Mouse (Mus musculus): ENCODE measurements around the gene Chst5.
A peak's percentile ranks its signal among the peaks of the same experiment; 100 is the strongest.

Gene Chst5

DNA sequence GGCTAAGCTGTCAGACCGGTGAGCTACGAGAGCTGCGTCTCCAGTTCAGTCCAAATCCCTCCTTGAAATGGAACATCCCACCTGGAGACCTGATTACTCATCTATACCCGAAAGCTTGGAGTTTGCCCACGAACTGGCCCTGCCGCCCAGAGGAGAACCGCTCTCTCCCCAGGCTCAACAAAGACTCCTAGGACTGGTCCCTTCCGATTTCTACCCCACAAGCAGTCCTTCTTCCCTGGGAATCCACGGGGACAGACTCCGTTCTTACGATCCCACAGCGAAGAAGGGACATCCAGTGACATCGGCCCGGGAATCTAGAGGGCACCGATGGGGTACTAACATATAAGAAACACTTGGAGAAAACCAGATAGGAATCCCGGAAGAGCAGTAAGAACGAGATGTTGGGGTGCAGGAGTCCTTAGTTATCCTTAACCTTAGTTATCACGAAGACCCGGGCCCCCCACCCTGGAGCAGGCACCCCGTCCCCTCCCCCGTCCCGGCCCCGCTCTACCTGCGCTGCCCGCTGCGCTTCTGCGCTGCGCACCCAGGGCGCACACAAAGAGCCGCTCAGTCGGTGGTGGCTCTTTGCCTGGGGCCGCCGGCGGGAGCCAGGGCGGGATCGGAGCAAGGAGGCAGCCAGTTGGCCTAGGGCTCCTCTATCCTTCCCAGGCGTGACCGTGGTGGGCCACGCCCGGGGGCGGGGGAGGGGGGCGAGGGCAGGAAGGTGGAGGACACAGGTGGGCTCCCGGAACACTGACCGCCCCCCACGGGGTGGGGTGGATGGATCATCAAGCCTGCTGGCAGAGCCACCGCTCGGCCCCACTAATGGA is at the start of gene Chst5:
Gene Chst5 (minus strand): TSS at position 827 of the 830 bp plus-strand sequence.
- Histone ChIP-seq H3K27me3 (ENCODE audit: control insufficient read depth, insufficient read depth, low read length, poor library complexity, severe bottlenecking) (no peaks in the 10 kb centered on the region; the same call in 1 of the 2 replicates), H3K36me3 (ENCODE audit: control insufficient read depth, insufficient read depth, low read length, poor library complexity, severe bottlenecking) (no peaks in the 10 kb centered on the region)
- no peak for DNase-seq (ENCODE audit: low read depth, low spot score)

DNA sequence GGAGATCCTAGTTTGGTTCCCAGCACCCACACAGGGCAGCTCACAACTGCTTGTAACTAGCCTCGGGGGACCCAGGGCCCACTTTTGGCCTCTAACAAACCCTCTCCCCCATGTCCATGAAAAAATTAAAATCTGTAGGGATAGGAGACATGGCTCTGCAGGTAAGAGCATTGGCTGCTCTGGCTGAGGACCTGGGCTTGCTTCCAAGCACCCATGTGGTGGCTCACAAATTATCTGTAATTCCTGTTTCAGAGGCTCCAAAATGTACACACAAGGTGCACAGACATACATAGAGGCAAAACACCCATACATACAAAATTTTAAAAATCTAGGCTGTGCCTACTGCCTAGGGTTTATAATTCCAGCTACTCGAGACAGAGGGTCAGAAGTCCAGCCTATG is 47.0 kb upstream of the Chst5 start:
- peaks cover 9% of the 10 kb centered on the region; the same call in 1 of the 2 replicates for H3K36me3 ChIP-seq (ENCODE audit: control insufficient read depth, insufficient read depth, low read length, poor library complexity, severe bottlenecking)
- no peaks in the 10 kb centered on the region for H3K27me3 ChIP-seq (ENCODE audit: control insufficient read depth, insufficient read depth, low read length, poor library complexity, severe bottlenecking)
- DNase-seq (ENCODE audit: low read depth, low spot score), result no peak

DNA sequence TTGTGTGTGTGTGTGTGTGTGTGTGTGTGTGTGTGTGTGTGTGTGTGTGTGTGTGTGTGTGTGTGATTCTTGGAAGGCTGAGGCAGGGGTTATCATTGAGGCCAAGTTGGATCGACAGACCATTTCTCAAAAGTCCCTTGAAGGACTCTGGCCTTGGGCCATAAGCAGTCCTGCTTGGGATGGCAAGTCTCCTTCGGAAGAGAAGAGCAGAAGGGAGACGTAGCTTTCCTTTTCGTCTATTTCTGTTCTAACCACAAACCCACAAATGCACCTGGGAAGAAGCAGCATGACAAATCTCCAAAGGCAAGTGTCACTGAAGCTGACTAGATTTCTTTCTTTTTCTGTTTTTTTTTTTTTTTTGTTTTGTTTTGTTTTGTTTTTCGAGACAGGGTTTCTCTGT is 45.6 kb upstream of the Chst5 start:
- Histone ChIP-seq H3K27me3 (ENCODE audit: control insufficient read depth, insufficient read depth, low read length, poor library complexity, severe bottlenecking) (no peaks in the 10 kb centered on the region), H3K36me3 (ENCODE audit: control insufficient read depth, insufficient read depth, low read length, poor library complexity, severe bottlenecking) (peaks cover 9% of the 10 kb centered on the region; the same call in 1 of the 2 replicates)
- DNase-seq (ENCODE audit: low read depth, low spot score), result no peak

DNA sequence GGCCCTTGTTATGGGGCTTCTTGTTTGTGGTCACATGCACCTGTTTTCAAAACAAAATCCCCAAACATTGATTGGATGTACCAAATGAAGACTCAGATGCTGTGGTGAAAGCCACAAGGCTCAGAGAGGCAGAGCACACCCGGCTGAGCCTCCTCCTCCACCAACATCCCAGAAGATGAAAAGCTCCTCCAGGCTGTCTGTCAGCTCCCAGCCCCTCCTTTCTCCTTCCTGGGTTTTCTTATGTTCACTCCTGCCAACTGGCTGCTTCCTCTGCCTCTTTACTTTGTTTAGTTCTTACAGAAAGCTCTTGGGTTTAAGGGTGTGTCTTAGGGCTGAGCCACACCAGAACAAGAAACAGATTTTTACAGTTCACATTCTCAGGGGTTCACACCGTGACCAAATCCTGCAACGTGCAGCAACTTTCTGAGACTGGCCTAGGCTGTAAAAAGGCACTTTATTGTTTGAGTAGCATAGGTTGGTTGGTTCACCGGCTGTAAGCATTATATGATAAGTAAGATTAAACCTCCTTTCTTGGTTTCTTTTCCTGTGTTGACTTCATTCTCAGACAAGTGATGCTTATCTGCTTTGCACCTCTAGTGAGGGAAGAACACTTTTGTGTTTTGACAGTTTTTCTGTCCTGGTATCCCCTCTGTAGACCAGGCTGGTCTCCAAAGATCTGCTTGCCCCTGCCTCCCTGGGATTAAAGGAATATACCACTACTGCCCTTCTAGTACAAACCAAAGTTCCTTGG is 44.8 kb upstream of the Chst5 start:
- DNase-seq (ENCODE audit: low read depth, low spot score), result no peak
- H3K27me3 ChIP-seq (ENCODE audit: control insufficient read depth, insufficient read depth, low read length, poor library complexity, severe bottlenecking), result no peaks in the 10 kb centered on the region

DNA sequence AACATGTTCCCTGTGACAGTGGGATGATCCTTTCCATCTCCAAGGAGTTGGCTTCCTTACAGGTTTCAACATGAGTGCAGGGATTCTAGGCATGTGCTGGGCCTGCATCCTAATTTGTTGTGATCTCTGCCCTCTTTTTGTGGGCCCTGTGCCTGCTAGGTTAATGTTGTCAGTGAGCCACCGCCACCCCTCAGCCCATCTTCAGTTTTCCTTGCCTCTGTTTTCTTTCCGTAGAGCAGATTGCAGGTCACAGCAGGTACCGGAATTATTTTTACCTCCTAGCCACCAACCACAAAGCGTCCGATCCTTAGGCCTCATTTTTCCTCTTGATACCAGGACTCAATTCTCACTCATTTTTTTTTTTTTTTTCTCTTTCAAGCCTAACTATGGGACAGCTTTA is 41.7 kb upstream of the Chst5 start:
- peaks cover 7% of the 10 kb centered on the region; the same call in 1 of the 2 replicates for H3K36me3 ChIP-seq (ENCODE audit: control insufficient read depth, insufficient read depth, low read length, poor library complexity, severe bottlenecking)

More for the DNA sequence above, 44.8 kb upstream of the Chst5 start:
- H3K36me3 ChIP-seq (ENCODE audit: control insufficient read depth, insufficient read depth, low read length, poor library complexity, severe bottlenecking), result peaks cover 9% of the 10 kb centered on the region; the same call in 1 of the 2 replicates

DNA sequence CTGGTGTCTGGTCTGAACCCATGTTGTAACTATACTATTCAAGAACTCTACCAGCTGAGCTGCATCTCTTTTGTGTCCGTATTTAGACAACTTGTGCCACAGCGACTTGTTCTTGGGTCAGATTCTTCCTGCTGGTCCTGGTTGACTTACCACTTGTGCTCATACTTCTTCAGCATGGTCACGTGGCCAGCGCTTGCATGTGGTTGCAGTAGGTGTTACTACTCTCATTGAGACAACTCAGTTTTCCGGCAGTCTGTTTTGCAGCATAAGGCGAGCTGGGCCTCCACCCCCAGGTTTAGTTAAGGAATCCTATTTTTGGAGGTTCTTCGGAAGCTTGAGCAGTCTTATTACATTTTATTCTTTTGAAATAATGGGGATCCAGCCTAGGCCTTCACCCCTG is 41.1 kb upstream of the Chst5 start:
- no peaks in the 10 kb centered on the region for H3K27me3 ChIP-seq (ENCODE audit: control insufficient read depth, insufficient read depth, low read length, poor library complexity, severe bottlenecking)
- H3K36me3 ChIP-seq (ENCODE audit: control insufficient read depth, insufficient read depth, low read length, poor library complexity, severe bottlenecking), result peaks cover 7% of the 10 kb centered on the region; the same call in 1 of the 2 replicates
- DNase-seq (ENCODE audit: low read depth, low spot score), result peak; percentile 63

More for the DNA sequence above, 41.7 kb upstream of the Chst5 start:
- DNase-seq (ENCODE audit: low read depth, low spot score), result no peak
- no peaks in the 10 kb centered on the region for H3K27me3 ChIP-seq (ENCODE audit: control insufficient read depth, insufficient read depth, low read length, poor library complexity, severe bottlenecking)

DNA sequence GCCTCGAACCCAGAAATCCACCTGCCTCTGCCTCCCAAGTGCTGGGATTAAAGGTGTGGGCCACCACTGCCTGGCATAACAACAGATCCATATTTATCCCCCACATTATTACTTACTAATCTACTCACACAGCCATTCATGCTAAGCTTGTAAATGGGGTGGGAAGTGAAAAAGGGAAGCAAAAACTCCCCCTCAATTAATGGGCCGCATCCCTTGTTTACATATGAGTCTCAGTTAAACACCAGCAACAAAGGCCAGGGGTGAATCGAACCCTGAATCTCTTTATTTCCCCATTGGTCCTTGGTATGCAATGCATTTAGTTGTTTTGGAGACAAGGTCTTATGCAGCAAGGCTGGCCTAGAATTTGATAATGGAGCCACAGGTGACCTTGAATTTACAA is 40.6 kb upstream of the Chst5 start:
- peak; percentile 57 for DNase-seq (ENCODE audit: low read depth, low spot score)
- H3K36me3 ChIP-seq (ENCODE audit: control insufficient read depth, insufficient read depth, low read length, poor library complexity, severe bottlenecking), result peaks cover 7% of the 10 kb centered on the region; the same call in 1 of the 2 replicates
- no peaks in the 10 kb centered on the region for H3K27me3 ChIP-seq (ENCODE audit: control insufficient read depth, insufficient read depth, low read length, poor library complexity, severe bottlenecking)

DNA sequence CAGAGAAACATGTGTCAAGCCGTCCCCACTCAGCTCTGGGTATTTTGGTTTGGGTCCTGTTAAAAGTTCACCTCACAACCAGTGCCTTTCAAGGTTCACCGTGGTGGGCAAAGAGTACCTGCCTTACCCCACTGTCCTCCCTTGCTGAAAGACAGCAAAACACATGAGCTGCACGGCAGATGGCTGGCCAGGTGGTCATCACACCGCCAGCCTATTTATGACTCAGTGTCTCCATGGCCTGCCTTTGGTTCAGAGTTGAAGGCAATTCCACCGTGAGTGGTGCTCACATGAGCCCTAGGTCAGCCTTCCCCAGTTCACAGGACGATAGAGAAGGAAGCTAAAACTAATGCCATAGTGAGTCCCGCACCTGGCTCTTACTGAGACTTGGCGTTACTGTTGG is 37.7 kb upstream of the Chst5 start:
- no peak for DNase-seq (ENCODE audit: low read depth, low spot score)
- Histone ChIP-seq H3K27me3 (ENCODE audit: control insufficient read depth, insufficient read depth, low read length, poor library complexity, severe bottlenecking) (no peaks in the 10 kb centered on the region), H3K36me3 (ENCODE audit: control insufficient read depth, insufficient read depth, low read length, poor library complexity, severe bottlenecking) (no peaks in the 10 kb centered on the region; the same call in 1 of the 2 replicates)

DNA sequence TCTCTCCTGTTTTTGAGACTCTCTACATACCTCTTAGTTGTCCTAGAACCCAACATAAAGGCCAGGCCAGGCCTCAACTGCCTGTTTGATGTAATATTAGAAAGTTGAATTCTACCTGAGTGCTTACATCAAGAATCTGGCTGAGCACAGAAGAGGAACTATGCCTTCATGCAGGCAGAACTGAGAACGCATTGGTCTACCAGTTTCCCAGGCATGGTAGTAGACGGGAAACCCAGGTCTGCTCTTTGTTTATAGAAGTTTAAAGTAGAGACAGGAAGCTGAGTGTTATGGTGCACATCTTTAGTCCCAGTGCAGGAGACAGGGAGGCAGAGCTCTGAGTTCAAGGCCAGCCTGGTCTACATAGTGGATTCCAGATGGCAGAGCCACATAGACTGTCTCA is 36.9 kb upstream of the Chst5 start:
- no peaks in the 10 kb centered on the region; the same call in none of the 2 replicates for H3K36me3 ChIP-seq (ENCODE audit: control insufficient read depth, insufficient read depth, low read length, poor library complexity, severe bottlenecking)
- peak; percentile 69 for DNase-seq (ENCODE audit: low read depth, low spot score)

DNA sequence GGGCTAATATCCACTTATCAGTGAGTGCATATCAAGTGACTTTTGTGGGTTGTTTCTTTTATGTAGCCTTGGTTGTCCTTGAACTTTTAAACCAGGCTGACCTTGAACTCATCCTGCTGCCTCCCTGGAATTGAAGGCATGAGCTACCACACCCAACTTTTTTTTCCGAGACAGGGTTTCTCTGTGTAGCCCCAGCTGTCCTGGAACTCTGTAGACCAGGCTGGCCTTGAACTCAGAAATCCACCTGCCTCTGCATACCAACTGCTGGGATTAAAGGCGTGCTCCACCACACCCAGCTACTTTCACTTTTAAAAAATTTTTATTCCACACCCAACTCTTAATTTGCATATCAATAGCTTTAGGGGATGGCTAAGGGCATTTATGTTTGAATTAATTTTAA is 33.3 kb upstream of the Chst5 start:
- no peaks in the 10 kb centered on the region for H3K27me3 ChIP-seq (ENCODE audit: control insufficient read depth, insufficient read depth, low read length, poor library complexity, severe bottlenecking)
- no peak for DNase-seq (ENCODE audit: low read depth, low spot score)
- H3K36me3 ChIP-seq (ENCODE audit: control insufficient read depth, insufficient read depth, low read length, poor library complexity, severe bottlenecking), result no peaks in the 10 kb centered on the region; the same call in none of the 2 replicates

More for the DNA sequence above, 36.9 kb upstream of the Chst5 start:
- H3K27me3 ChIP-seq (ENCODE audit: control insufficient read depth, insufficient read depth, low read length, poor library complexity, severe bottlenecking), result no peaks in the 10 kb centered on the region

DNA sequence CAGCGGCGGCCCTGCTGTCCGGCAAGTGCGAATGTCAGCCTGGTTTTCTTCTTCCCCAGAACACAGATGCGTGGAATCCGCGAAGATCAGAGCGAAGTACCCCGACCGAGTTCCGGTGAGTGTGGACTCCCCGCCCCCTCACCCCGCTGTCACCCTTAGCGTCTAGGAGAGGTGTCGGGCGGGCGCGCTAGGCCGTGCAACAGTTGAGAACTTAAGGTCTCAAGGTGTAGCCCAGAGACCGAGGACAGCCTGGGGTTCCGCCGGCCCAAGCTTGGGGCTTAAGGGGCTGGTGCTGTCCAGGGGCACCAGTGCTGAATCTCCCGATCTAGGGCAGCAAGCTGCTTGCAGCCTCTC is 30.8 kb upstream of the Chst5 start:
- H3K36me3 ChIP-seq (ENCODE audit: control insufficient read depth, insufficient read depth, low read length, poor library complexity, severe bottlenecking), result no peaks in the 10 kb centered on the region; the same call in none of the 2 replicates
- no peaks in the 10 kb centered on the region for H3K27me3 ChIP-seq (ENCODE audit: control insufficient read depth, insufficient read depth, low read length, poor library complexity, severe bottlenecking)
- DNase-seq (ENCODE audit: low read depth, low spot score), result peak; percentile 58

DNA sequence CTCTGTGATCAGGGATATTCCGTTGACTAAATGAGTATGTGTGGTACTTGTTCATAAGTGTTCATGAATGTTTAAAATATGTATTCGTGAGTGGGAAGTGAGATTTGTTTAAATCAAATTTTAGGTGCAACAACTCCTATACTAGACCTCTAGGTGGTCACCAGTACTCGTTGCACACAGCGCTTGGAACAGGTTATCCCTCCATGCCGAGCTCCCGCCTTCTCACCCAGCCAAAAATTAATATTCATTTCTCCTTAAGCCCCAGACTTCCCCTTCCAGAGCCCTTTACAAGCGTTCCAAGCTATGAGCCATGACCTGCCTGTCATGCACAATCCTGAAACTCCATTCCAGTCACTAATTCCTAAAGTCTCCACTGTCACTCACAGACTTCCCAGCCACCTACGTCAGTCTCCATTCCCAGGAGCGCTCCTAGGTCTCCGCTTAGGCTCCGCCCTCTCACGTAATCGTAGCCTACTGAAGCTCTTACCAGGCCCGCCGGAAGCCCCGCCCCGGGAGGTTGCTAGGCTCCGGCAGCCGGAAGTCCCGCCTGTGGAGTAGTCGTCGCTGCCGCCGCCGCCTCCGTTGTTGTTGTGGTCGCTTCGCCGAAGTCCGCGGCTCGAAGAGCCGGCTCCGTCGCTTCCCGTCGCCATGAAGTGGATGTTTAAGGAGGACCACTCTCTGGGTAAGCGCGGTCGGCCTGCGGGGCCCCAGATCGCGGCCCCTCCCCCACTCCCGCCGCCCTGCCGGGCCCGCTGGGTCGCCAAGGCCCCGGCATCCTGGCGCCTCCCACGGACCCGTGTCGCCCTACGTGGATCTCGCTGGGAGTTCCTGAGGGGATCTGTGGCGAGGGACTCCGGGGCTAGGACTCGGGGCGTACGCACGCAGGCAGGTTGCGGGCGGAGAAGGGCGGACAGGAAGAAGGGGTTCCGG is 30.2 kb upstream of the Chst5 start, which contains the start of gene Gabarapl2:
Gene Gabarapl2 (plus strand): TSS at position 533 of the 930 bp plus-strand sequence.
- no peaks in the 10 kb centered on the region; the same call in 1 of the 2 replicates for H3K36me3 ChIP-seq (ENCODE audit: control insufficient read depth, insufficient read depth, low read length, poor library complexity, severe bottlenecking)
- H3K27me3 ChIP-seq (ENCODE audit: control insufficient read depth, insufficient read depth, low read length, poor library complexity, severe bottlenecking), result no peaks in the 10 kb centered on the region
- peak; percentile 90 for DNase-seq (ENCODE audit: low read depth, low spot score)

DNA sequence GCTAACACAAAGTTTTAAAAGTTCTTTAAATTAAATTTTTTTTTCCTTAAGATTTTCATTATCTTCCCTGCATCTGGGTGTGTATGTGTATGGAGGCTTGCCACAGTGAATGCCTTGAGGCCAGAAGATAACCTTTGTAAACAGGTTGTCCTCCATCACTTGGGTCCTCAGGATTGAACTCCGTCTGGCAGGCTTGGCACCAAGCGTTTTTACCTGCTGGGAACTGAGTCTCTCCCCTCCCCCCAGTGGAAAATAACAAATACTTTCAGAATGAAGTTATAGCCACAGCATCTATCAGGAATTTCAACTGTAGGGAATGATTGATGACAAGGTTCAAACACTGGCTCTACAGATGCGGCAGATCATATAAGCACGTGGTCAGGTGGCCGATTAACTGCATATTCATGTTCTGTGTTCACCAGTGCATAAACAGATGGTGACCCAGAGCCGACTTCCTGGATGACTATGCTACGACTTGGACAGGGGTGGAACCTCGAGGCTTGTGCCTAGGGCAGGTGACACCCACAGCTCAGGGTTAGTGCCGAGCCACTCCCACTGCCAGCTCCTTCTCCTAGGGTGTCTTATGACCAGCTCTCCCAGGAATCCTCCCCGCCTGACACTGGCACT is 29.4 kb upstream of the Chst5 start:
- DNase-seq (ENCODE audit: low read depth, low spot score), result peak; percentile 67
- H3K27me3 ChIP-seq (ENCODE audit: control insufficient read depth, insufficient read depth, low read length, poor library complexity, severe bottlenecking), result no peaks in the 10 kb centered on the region
- no peaks in the 10 kb centered on the region; the same call in 1 of the 2 replicates for H3K36me3 ChIP-seq (ENCODE audit: control insufficient read depth, insufficient read depth, low read length, poor library complexity, severe bottlenecking)
